Mouse (Mus musculus): ENCODE results near the gene Shroom2. TPM values are rescaled to one million over a fixed set of nuclear protein-coding genes. Genes with fewer than 3 reads are reported as not detected.

The Shroom2 gene
- 2.7 TPM for polyA plus RNA-seq (2014; fragmentation: Illumina TruSeq; extraction: RNeasy Lipid Tissue Mini Kit (QIAGEN cat#74804); ENCODE audit: low read depth, low replicate concordance)

DNA sequence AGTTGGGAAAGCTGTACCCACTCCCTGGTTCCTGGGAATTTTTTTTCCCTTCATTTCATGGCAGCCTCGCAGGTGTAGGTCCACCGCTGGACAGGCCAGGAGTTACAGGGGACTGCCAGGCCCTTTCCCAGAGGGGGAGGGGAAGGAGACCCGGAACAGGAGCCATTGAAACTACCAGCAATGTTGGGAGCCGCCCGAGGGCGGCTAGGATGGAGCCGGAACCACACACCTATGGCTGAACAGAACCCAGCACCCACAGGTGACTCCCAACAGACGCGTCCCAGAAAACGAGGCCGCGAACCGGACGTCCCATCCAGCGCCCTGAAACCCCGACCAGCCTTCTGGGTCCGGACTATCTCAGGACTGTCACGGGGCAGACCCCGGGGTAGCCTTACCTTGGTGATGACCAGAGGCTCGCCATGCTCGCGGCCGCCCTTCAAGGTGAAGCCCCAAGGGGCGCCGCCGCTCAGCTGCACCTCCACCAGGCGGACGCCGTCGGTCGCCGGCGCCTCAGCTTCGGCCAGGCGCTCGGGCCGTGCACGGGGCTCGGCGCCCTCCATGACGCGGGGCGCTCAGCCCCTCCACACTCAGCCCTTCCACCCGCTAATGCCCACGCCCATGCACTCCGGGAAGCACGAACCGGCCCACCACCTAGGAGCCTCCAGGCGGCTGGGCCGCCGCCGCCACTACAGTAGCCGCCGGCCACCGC is at the start of gene Shroom2:
Gene Shroom2, minus strand, starts transcription at position 575 of the 709 bp plus-strand sequence.

DNA sequence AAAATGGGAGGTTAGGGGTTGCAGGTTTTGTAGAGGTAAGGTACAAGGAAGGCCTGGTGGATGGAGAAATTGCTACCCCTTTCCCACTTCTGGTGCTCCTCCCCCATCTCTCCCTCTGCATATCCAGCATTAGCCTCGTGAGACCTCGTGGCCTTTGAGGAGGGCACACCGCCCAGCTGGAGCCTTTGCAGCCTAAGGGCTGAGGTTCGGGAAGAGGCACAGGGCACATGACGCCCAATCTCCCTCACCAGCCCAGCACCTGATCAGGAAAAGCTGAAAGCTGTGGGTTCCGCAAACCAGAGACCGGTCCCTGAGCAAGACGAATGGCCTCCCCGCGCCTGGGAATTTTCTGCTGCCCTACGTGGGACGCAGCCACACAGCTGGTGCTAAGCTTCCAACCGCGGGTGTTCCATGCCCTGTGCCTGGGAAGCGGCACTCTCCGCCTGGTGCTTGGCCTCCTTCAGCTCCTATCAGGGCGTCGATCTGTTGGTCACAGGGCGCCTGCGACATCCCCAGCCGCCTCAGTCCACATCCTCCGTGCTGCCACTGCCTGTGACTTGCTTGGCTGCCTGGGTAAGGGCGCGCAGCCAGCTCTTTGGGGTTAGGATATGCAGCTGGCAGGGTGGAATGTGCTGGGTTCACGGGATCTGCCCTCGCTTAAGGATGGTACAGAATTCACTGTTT is 12.6 kb upstream of the Shroom2 start, which contains the start of gene Gpr143:
Gene Gpr143, plus strand, starts transcription at position 202 of the 684 bp plus-strand sequence.

GRCm38 (mm10) chrX:152563034-152563433 is 206.2 kb downstream of the Shroom2 start, which contains the start of gene Cldn34a:
Gene Cldn34a, plus strand, starts transcription at chrX:152563334.

Other genes with a start within 250 kb of the Shroom2 start
- gene Cldn34a, start 206.1 kb downstream of the Shroom2 start, polyA plus RNA-seq (2014; fragmentation: Illumina TruSeq; extraction: RNeasy Lipid Tissue Mini Kit (QIAGEN cat#74804); ENCODE audit: low read depth, low replicate concordance): 23.0 TPM
- not detected for gene Gpr143, start 12.5 kb upstream of the Shroom2 start, polyA plus RNA-seq (2014; fragmentation: Illumina TruSeq; extraction: RNeasy Lipid Tissue Mini Kit (QIAGEN cat#74804); ENCODE audit: low read depth, low replicate concordance)
- gene Usp51, start 237.0 kb upstream of the Shroom2 start, polyA plus RNA-seq (2014; fragmentation: Illumina TruSeq; extraction: RNeasy Lipid Tissue Mini Kit (QIAGEN cat#74804); ENCODE audit: low read depth, low replicate concordance): 4.1 TPM

Measured in testis, adult 10 weeks (tissue).